Mouse (Mus musculus): ENCODE results near the gene Nox3. TPM values are rescaled to one million over a fixed set of nuclear protein-coding genes. Genes with fewer than 3 reads are reported as not detected.

Gene Nox3
- total RNA-seq, 1 experiment, result not detected

DNA sequence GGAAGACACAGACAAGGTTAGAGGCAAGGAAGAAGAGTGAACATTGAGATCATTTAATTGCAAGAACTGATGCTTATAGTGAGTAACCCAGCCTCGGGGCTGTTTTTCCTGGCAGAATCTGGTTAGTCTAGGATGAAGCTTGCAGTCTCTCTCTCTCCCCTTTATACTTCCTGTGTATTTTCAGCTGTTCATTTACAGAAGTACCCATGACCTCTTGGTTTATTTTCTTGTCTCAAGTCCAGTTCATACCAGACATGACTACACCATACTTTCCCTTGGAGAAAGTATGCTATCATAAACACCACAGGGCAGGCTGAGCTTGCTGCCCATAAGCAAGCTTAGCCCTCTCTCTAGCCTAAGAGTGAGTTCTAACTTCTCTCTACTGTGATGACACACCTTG, 98.9 kb downstream of the Nox3 start:
- no peak overlapping the region for H3K4me3 ChIP-seq (ENCODE audit: insufficient read depth in 1 of 2, low read depth in 1 of 2, low read length in 2 of 2, poor library complexity in 1 of 2, severe bottlenecking in 1 of 2)
- H3K9me3 ChIP-seq (ENCODE audit: control insufficient read depth, insufficient read depth, low read depth, low read length), result no peaks in the 10 kb centered on the region
- H3K36me3 ChIP-seq (ENCODE audit: control insufficient read depth, insufficient read depth, low read length, poor library complexity, severe bottlenecking), result no peaks in the 10 kb centered on the region
- in situ Hi-C loops (cut with MboI; ENCODE audit: low sequenced_read_pairs in 2 of 2, unreplicated experiment in 2 of 2), result no loop called here
- H3K27ac ChIP-seq (ENCODE audit: insufficient read depth, low read depth, low read length, poor library complexity, severe bottlenecking), result no peak overlapping the region
- no peak for DNase-seq (ENCODE audit: low read depth, low spot score)
- TF ChIP-seq CHD2 (IDR thresholded peaks at IDR 0.05; ENCODE audit: low read depth, low read length), result no peak
- TF ChIP-seq HCFC1 (IDR thresholded peaks at IDR 0.05; ENCODE audit: borderline replicate concordance, insufficient read depth, low read length), result no peak
- TF ChIP-seq ZNF384 (IDR thresholded peaks at IDR 0.05; ENCODE audit: low read depth, low read length), result no peak
- no peak for TF ChIP-seq MAFK (IDR thresholded peaks at IDR 0.05; ENCODE audit: insufficient read depth, low read depth, low read length)
- no peak for TF ChIP-seq ZC3H11A (IDR thresholded peaks at IDR 0.05; ENCODE audit: borderline replicate concordance, low read depth, low read length)
- no peak overlapping the region for H3K9ac ChIP-seq (ENCODE audit: insufficient read depth, low read depth, low read length, poor library complexity, severe bottlenecking)
- no peaks in the 10 kb centered on the region for H3K4me1 ChIP-seq (ENCODE audit: control insufficient read depth in 2 of 2, insufficient read depth in 2 of 2, low read length in 2 of 2, poor library complexity in 1 of 2)

Other genes starting within 250 kb of the Nox3 start
- 0.58 and 0.95 TPM in 2 replicates for gene Cldn20, start 163.7 kb downstream of the Nox3 start, total RNA-seq (2012; rRNA removed)
- 12.9 and 14.5 TPM in 2 replicates for gene Tfb1m, start 138.5 kb downstream of the Nox3 start, total RNA-seq (2012; rRNA removed)